ENCODE assay signal across 8 mouse cellular contexts in genomic region chr5:151393821-151394662, GRCm38 (mm10). TPM values are rescaled to one million over a fixed set of nuclear protein-coding genes. Genes with fewer than 3 reads are reported as not detected.
DNase-seq lines count a peak whose midpoint lies in the region; ATAC-seq lines count a peak whose summit lies in the region.
"Had no signal": no experiment of that assay in that cellular context is flagged by ENCODE, and none has a peak within 500 bp of the region (broad histone marks: within the 10 kb centered on the region; RNA-seq: fewer than 3 reads in every experiment).

No protein-coding gene starts in this region.

- ATAC-seq in midbrain, embryonic 11.5 days (ENCODE audit: low FRiP score), result no peak
- ATAC-seq in midbrain, embryonic 13.5 days, result no peak
- no peak for ATAC-seq in intestine, embryonic 15.5 days
- ATAC-seq in stomach, embryonic 15.5 days (ENCODE audit: insufficient read depth, low FRiP score, low read depth), result 0 out of 2 replicates have a peak, but pooled peaks have one; percentile 22

- no peaks in the 10 kb centered on the region for H3K4me1 ChIP-seq in midbrain, embryonic 11.5 days (ENCODE audit: control insufficient read depth, insufficient read depth, low read length)
- H3K4me1 ChIP-seq in midbrain, embryonic 13.5 days (replicated peaks), result no peaks in the 10 kb centered on the region
- no peaks in the 10 kb centered on the region for H3K4me1 ChIP-seq in intestine, embryonic 15.5 days (replicated peaks)
- H3K4me1 ChIP-seq in stomach, embryonic 15.5 days, result 0 out of 2 replicates have a peak, but pooled peaks cover 5% of the 10 kb centered on the region

- H3K36me3 ChIP-seq in midbrain, embryonic 11.5 days (ENCODE audit: control insufficient read depth, insufficient read depth, low read length), result no peaks in the 10 kb centered on the region
- no peaks in the 10 kb centered on the region for H3K36me3 ChIP-seq in midbrain, embryonic 13.5 days
- no peaks in the 10 kb centered on the region for H3K36me3 ChIP-seq in intestine, embryonic 15.5 days
- H3K36me3 ChIP-seq in stomach, embryonic 15.5 days, result no peaks in the 10 kb centered on the region

- no peak overlapping the region for H3K9ac ChIP-seq in midbrain, embryonic 11.5 days (ENCODE audit: low read length)
- H3K9ac ChIP-seq in midbrain, embryonic 13.5 days (replicated peaks), result no peak overlapping the region
- no peak overlapping the region for H3K9ac ChIP-seq in intestine, embryonic 15.5 days
- no peak overlapping the region for H3K9ac ChIP-seq in stomach, embryonic 15.5 days

- H3K4me3 ChIP-seq in midbrain, embryonic 11.5 days (ENCODE audit: low read depth, low read length), result no peak overlapping the region
- no peak overlapping the region for H3K4me3 ChIP-seq in midbrain, embryonic 13.5 days (replicated peaks)
- no peak overlapping the region for H3K4me3 ChIP-seq in intestine, embryonic 15.5 days (replicated peaks)
- H3K4me3 ChIP-seq in stomach, embryonic 15.5 days (replicated peaks), result no peak overlapping the region

- H3K9me3 ChIP-seq in midbrain, embryonic 11.5 days (ENCODE audit: control insufficient read depth, low read length), result no peaks in the 10 kb centered on the region
- no peaks in the 10 kb centered on the region for H3K9me3 ChIP-seq in midbrain, embryonic 13.5 days
- no peaks in the 10 kb centered on the region for H3K9me3 ChIP-seq in intestine, embryonic 15.5 days
- H3K9me3 ChIP-seq in stomach, embryonic 15.5 days, result no peaks in the 10 kb centered on the region

- no peak overlapping the region for H3K27ac ChIP-seq in midbrain, embryonic 11.5 days (ENCODE audit: low read depth, low read length)
- H3K27ac ChIP-seq in midbrain, embryonic 13.5 days, result no peak overlapping the region
- peak overlapping the region; percentile 13; the same call in 1 of the 2 replicates for H3K27ac ChIP-seq in intestine, embryonic 15.5 days
- peak overlapping the region; percentile 38 for H3K27ac ChIP-seq in stomach, embryonic 15.5 days

- whole genome bisulfite sequencing in midbrain, embryonic 11.5 days, result 61% methylated on average over 7 of the region's 7 CpGs
- 57% methylated on average over 7 of the region's 7 CpGs for WGBS in midbrain, embryonic 13.5 days
- WGBS in intestine, embryonic 15.5 days, result 68% methylated on average over 7 of the region's 7 CpGs
- WGBS in stomach, embryonic 15.5 days, result 51% methylated on average over 7 of the region's 7 CpGs

- no peak overlapping the region for H3K4me2 ChIP-seq in midbrain, embryonic 11.5 days
- no peak overlapping the region for H3K4me2 ChIP-seq in midbrain, embryonic 13.5 days (replicated peaks)
- no peak overlapping the region for H3K4me2 ChIP-seq in intestine, embryonic 15.5 days (replicated peaks)
- no peak overlapping the region for H3K4me2 ChIP-seq in stomach, embryonic 15.5 days

- H3K27me3 ChIP-seq in midbrain, embryonic 11.5 days (ENCODE audit: control insufficient read depth, insufficient read depth, low read length), result no peaks in the 10 kb centered on the region
- no peaks in the 10 kb centered on the region for H3K27me3 ChIP-seq in midbrain, embryonic 13.5 days
- no peaks in the 10 kb centered on the region for H3K27me3 ChIP-seq in intestine, embryonic 15.5 days (replicated peaks)
- no peaks in the 10 kb centered on the region for H3K27me3 ChIP-seq in stomach, embryonic 15.5 days (replicated peaks)

- DNase-seq in midbrain, embryonic 11.5 days (ENCODE audit: low spot score, missing footprints), result peak; percentile 75
- peak; percentile 94 for DNase-seq in heart, adult 11 months
- DNase-seq in urinary bladder, postnatal 10 days (ENCODE audit: low spot score), result no peak
- no peak for DNase-seq in ovary, postnatal 36 days (ENCODE audit: low spot score)

RNA-seq across cellular contexts. Expression of gene Gm42906, which starts 33.9 kb away (rescaled TPM):
- polyA plus RNA-seq in midbrain, embryonic 11.5 days (2014; fragmentation: Nextera tagmentation; extraction: Ambion mirVana), result not detected in 2 replicates
- not detected in 2 replicates for polyA plus RNA-seq in midbrain, embryonic 13.5 days (2015; fragmentation: Nextera tagmentation; extraction: Ambion mirVana)
- not detected in 2 replicates for polyA plus RNA-seq in intestine, embryonic 15.5 days (2015; fragmentation: Nextera tagmentation; extraction: Ambion mirVana)
- not detected in 2 replicates for polyA plus RNA-seq in stomach, embryonic 15.5 days (2015; fragmentation: Nextera tagmentation; extraction: Ambion mirVana)
- polyA plus RNA-seq: limb, embryonic 11.5 days had no signal

Comparison
In these comparisons a context has a peak if more than half of its experiments do, and no peak if none do; other contexts are left out.
1. DNase-seq: peak in midbrain, embryonic 11.5 days (single experiment) and heart, adult 11 months (single experiment); none in urinary bladder, postnatal 10 days (single experiment) and ovary, postnatal 36 days (single experiment).
2. H3K27ac ChIP-seq: peak in intestine, embryonic 15.5 days (single experiment) and stomach, embryonic 15.5 days (single experiment); none in midbrain, embryonic 11.5 days (single experiment) and midbrain, embryonic 13.5 days (single experiment).